9 mouse cellular contexts compared by ENCODE assay signal in genomic region chr6:89033433-89034298, GRCm38 (mm10).
DNase-seq lines count a peak whose midpoint lies in the region; ATAC-seq and TF ChIP-seq lines count a peak whose summit lies in the region.
"Had no signal": no experiment of that assay in that cellular context is flagged by ENCODE, and none has a peak within 500 bp of the region (broad histone marks: within the 10 kb centered on the region; RNA-seq: fewer than 3 reads in every experiment).

No protein-coding gene starts in this region.

- WGBS in midbrain, postnatal 0 days = 41% methylated on average over 5 of the region's 5 CpGs

- no peaks in the 10 kb centered on the region for H3K27me3 ChIP-seq in midbrain, postnatal 0 days (ENCODE audit: insufficient read depth, low read length)
- H3K27me3 ChIP-seq: embryonic facial prominence, embryonic 12.5 days had no signal

- no peaks in the 10 kb centered on the region for H3K36me3 ChIP-seq in midbrain, postnatal 0 days (ENCODE audit: insufficient read depth, low read length)
- H3K36me3 ChIP-seq: embryonic facial prominence, embryonic 12.5 days had no signal

- no peak overlapping the region for H3K9ac ChIP-seq in midbrain, postnatal 0 days (replicated peaks; ENCODE audit: low read length, poor library complexity, severe bottlenecking)
- H3K9ac ChIP-seq: embryonic facial prominence, embryonic 12.5 days had no signal

- H3K4me1 ChIP-seq in midbrain, postnatal 0 days (ENCODE audit: insufficient read depth, low read length) = peaks cover 26% of the 10 kb centered on the region
- H3K4me1 ChIP-seq: embryonic facial prominence, embryonic 12.5 days had no signal

- H3K4me2 ChIP-seq in midbrain, postnatal 0 days (ENCODE audit: low read depth, low read length, poor library complexity, severe bottlenecking) = no peak overlapping the region
- H3K4me2 ChIP-seq: embryonic facial prominence, embryonic 12.5 days had no signal

- peak; percentile 42 for TF ChIP-seq CTCF in midbrain, postnatal 0 days (IDR thresholded peaks at IDR 0.05)

- peak; percentile 25 for DNase-seq in kidney, adult 9 months
- DNase-seq in kidney, adult 18-20 months = no peak
- DNase-seq in NIH3T3 (ENCODE audit: low read depth) = peak; percentile 56
- peak; percentile 57 to 68 for DNase-seq in adrenal gland, postnatal 36 days
- DNase-seq in midbrain, postnatal 0 days (ENCODE audit: low spot score) = no peak
- no peak for DNase-seq in layer of hippocampus, adult 8-10 months (ENCODE audit: low spot score in 2 of 2)

- no peaks in the 10 kb centered on the region for H3K9me3 ChIP-seq in midbrain, postnatal 0 days (ENCODE audit: low read length)
- H3K9me3 ChIP-seq: embryonic facial prominence, embryonic 12.5 days had no signal

- ATAC-seq in midbrain, postnatal 0 days (ENCODE audit: low FRiP score) = no peak
- ATAC-seq in erythroid progenitor cell, adult 5-6 weeks (replicated peaks; ENCODE audit: low FRiP score, poor library complexity, severe bottlenecking) = no peak

- H3K4me3 ChIP-seq in midbrain, postnatal 0 days (ENCODE audit: low read depth, low read length) = no peak overlapping the region
- H3K4me3 ChIP-seq: embryonic facial prominence, embryonic 12.5 days had no signal

- peak overlapping the region; percentile 93 for H3K27ac ChIP-seq in midbrain, postnatal 0 days (ENCODE audit: low read depth, low read length)
- H3K27ac ChIP-seq: embryonic facial prominence, embryonic 12.5 days; macrophage had no signal

Comparison
In these comparisons a context has a peak if more than half of its experiments do, and no peak if none do; other contexts are left out.
1. DNase-seq: peak in kidney, adult 9 months (single experiment), NIH3T3 (single experiment) and adrenal gland, postnatal 36 days (2 of 2); none in kidney, adult 18-20 months (single experiment), midbrain, postnatal 0 days (single experiment) and layer of hippocampus, adult 8-10 months (0 of 2).